Mouse (Mus musculus) limb, embryonic 14.5 days (tissue): ENCODE measurements around the gene Pex6. TPM values are rescaled to one million over a fixed set of nuclear protein-coding genes. Genes with fewer than 3 reads are reported as not detected.

Experiments
- ATAC-seq: fragments of 200-750 bp; cut with Nextera tagmentation; 2 replicates; pipeline ENCODE4 v1.8.0; 2017; ENCODE audit warnings: low read depth, moderate number of reproducible peaks, moderate TSS enrichment; ENCODE audit not compliant: low FRiP score
- DNase-seq: peaks from one replicate; pipeline ENCODE4 v3.0.0-alpha.2; 2015; ENCODE audit warnings: low spot score
- H3K27ac ChIP-seq: fragments of 300-500 bp; sonication (generic); replicated peaks from 2 replicates; pipeline ENCODE4 v1.5.1; 2014; ENCODE audit warnings: low read depth, mild to moderate bottlenecking, low read length, moderate library complexity, mixed read lengths
- H3K27me3 ChIP-seq: fragments of 300-500 bp; sonication (generic); 2 replicates; pipeline ENCODE4 v1.6.1; 2014; ENCODE audit warnings: low read length, mixed read lengths; ENCODE audit not compliant: control insufficient read depth, insufficient read depth
- H3K36me3 ChIP-seq: fragments of 300-500 bp; sonication (generic); 2 replicates; pipeline ENCODE4 v1.6.1; 2014; ENCODE audit warnings: mild to moderate bottlenecking, low read length, moderate library complexity, mixed read lengths; ENCODE audit not compliant: control insufficient read depth, insufficient read depth
- H3K4me1 ChIP-seq: fragments of 300-500 bp; sonication (generic); 2 replicates; pipeline ENCODE4 v1.6.1; 2014; ENCODE audit warnings: antibody characterized with exemption, low read length, mixed read lengths; ENCODE audit not compliant: control insufficient read depth, insufficient read depth
- H3K4me2 ChIP-seq: fragments of 300-500 bp; sonication (generic); replicated peaks from 2 replicates; pipeline ENCODE4 v1.6.1; 2014; ENCODE audit warnings: low read depth, mild to moderate bottlenecking, low read length, moderate library complexity; ENCODE audit not compliant: severe bottlenecking
- H3K4me3 ChIP-seq: fragments of 300-500 bp; sonication (generic); replicated peaks from 2 replicates; pipeline ENCODE4 v1.5.1; 2014; ENCODE audit warnings: low read length
- H3K9ac ChIP-seq: fragments of 300-500 bp; sonication (generic); 2 replicates; pipeline ENCODE4 v1.6.1; 2014; ENCODE audit warnings: mild to moderate bottlenecking, low read depth, low read length, moderate library complexity; ENCODE audit not compliant: severe bottlenecking
- H3K9me3 ChIP-seq: fragments of 300-500 bp; sonication (generic); 2 replicates; pipeline ENCODE4 v1.6.1; 2016; ENCODE audit warnings: low read length; ENCODE audit not compliant: control insufficient read depth
- POLR2A ChIP-seq: fragments of 200-500 bp; IDR thresholded peaks from 2 replicates; pipeline ENCODE4 v1.8.0; 2012; ENCODE audit warnings: inconsistent platforms, mild to moderate bottlenecking, moderate library complexity, borderline replicate concordance; ENCODE audit not compliant: insufficient read depth, insufficient read length; ENCODE audit errors: extremely low read depth
- WGBS: fragments of 180-500 bp; shearing (Covaris S2); extraction: QIAGEN DNeasy Blood & Tissue Kit; methylation state at CpG from one replicate; pipeline ENCODE4 v1.1.7; 2014; 5-methylcytosine and 5-hydroxymethylcytosine counted together
- polyA plus RNA-seq, 2 experiments: library from polyadenylated mRNA; depleted of rRNA in 1 of 2; stranded (reverse) in 1 of 2; unstranded in 1 of 2; fragments of >200 nt; fragmentation: Nextera tagmentation in 1 of 2; extraction: Ambion mirVana in 1 of 2; gene quantifications; 2 replicates each; pipeline versions ENCODE4 v1.2.1 to v1.2.3; 2012 to 2014

The Pex6 gene
- polyA plus RNA-seq, 2 experiments, result 24.2 to 56.4 TPM

DNA sequence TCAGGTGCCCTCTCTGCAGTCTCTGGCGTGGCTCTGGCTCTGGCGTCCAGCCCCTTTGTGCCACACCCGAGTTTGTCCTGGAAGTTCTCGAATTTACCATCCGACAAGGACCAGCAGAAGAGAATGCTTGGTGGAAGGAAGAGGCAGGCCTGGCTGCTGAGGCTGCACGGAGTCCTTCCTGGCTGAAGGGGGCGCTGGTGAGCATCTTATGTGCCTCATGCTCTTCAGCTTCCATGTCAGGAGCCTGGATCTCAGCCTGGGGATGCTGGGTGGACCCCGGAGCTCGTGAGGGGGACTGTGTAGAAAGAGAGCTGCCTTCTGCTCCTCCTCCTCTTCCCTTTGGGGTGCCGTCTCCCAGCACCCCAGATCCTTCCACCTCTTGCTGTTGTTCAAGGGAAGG is 24.9 kb downstream of the Pex6 start:
- no peak for DNase-seq

DNA sequence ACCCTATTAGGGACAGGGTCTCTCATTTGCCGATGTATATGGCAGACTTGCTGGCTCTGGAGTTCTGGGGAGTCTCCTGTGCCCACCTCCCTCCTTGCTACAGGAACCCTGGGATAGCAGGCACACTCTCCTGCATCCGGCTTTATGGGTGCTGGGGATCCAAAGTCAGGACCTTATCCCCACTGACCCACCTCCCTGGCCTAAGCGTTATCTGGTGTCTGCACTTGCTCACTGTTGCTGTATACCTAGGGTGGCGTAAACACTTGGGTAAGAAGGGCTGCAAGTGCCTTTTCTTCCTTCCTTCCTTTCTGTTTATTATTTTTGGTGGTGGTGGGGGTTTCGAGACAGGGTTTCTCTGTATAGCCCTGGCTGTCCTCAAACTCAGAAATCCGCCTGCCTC is 30.0 kb downstream of the Pex6 start:
- Histone ChIP-seq H3K4me1 (no peaks in the 10 kb centered on the region), H3K9ac (no peak overlapping the region), H3K4me3 (no peak overlapping the region), H3K27ac (no peak overlapping the region), H3K27me3 (no peaks in the 10 kb centered on the region), H3K4me2 (no peak overlapping the region), H3K9me3 (no peaks in the 10 kb centered on the region), H3K36me3 (peaks cover 34% of the 10 kb centered on the region)
- 92% methylated on average over 6 of the region's 6 CpGs for WGBS
- TF ChIP-seq POLR2A, result no peak
- DNase-seq, result no peak
- no peak for ATAC-seq

More for the DNA sequence above, 24.9 kb downstream of the Pex6 start:
- TF ChIP-seq POLR2A, result no peak
- H3K4me2 ChIP-seq, result no peak overlapping the region
- H3K27ac ChIP-seq, result no peak overlapping the region
- H3K27me3 ChIP-seq, result no peaks in the 10 kb centered on the region
- H3K4me1 ChIP-seq, result no peaks in the 10 kb centered on the region
- no peak overlapping the region for H3K9ac ChIP-seq
- ATAC-seq, result 0 out of 2 replicates have a peak, but pooled peaks have one; percentile 19
- H3K4me3 ChIP-seq, result no peak overlapping the region
- H3K36me3 ChIP-seq, result peaks cover 20% of the 10 kb centered on the region
- 59% methylated on average over 10 of the region's 10 CpGs for WGBS
- H3K9me3 ChIP-seq, result no peaks in the 10 kb centered on the region

DNA sequence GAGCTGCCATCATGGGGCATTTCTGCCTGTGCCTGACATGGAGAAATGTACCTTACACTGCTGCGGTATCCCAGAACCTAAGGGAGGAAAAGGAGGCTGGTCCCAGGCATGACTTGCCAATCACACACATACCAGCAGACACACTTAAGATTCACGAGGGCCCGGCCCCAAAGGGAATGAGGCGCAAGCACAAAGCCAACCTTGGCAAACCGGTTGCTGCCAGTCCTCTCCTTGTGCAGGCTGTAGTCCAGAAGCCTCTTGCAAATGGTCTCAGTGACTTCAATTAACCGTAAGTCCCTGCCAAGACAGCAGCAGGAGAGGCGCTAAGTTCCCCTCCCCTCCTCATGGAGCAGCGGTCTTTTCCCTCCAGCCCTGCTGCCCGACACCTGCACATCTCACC is 31.7 kb downstream of the Pex6 start:
- Histone ChIP-seq H3K4me1 (no peaks in the 10 kb centered on the region), H3K27me3 (no peaks in the 10 kb centered on the region), H3K4me3 (no peak overlapping the region), H3K36me3 (peaks cover 31% of the 10 kb centered on the region), H3K27ac (no peak overlapping the region), H3K4me2 (no peak overlapping the region), H3K9ac (no peak overlapping the region), H3K9me3 (no peaks in the 10 kb centered on the region)
- ATAC-seq (no peak), DNase-seq (no peak)
- no peak for TF ChIP-seq POLR2A
- WGBS, result 84% methylated on average over 9 of the region's 9 CpGs

DNA sequence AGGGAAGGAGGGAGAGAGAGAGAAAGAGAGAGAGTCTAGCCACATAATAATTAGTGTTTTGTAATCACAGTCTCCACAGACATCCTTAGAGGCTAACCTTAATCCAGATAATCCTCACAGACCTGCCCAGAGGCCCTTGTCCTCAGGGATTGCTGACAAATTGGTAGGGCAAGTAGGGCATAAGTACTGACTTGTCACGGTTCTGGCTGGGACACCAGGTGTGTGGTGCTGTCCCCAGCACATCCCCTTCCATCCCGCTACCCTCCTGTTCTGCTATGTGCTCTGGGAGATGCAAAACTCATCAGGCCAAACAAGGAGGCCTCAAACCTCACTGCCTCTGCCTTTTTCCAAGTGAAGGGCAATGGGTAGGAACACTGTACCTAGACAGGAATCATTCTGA is 34.2 kb downstream of the Pex6 start:
- 79% methylated on average over 2 of the region's 2 CpGs for WGBS
- Histone ChIP-seq H3K27me3 (no peaks in the 10 kb centered on the region), H3K27ac (no peak overlapping the region), H3K9me3 (no peaks in the 10 kb centered on the region), H3K4me2 (no peak overlapping the region), H3K36me3 (peaks cover 31% of the 10 kb centered on the region), H3K4me3 (no peak overlapping the region), H3K4me1 (0 out of 2 replicates have a peak, but pooled peaks cover under 1% of the 10 kb centered on the region), H3K9ac (no peak overlapping the region)
- no peak for DNase-seq
- no peak for ATAC-seq
- no peak for TF ChIP-seq POLR2A

DNA sequence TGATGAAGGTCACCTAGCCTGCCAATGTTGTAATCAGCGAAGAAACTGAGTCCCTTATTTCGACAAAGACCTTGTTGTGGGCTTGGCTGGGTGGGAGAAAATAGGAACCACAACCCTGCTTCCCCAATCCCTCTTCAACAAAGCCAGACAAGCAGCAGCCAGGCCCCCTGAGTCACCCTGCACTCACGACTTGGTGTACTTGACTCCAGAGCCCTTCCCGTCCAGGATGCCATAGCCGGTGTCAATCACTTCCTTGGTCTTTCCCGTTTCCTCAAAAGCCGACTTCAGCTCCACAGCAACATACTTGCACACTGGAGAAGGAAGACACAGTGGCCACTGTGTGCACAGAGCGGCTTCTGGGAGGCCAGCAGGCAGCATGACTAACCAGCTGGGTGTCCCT is 36.0 kb downstream of the Pex6 start:
- Histone ChIP-seq H3K9me3 (no peaks in the 10 kb centered on the region), H3K4me3 (no peak overlapping the region), H3K36me3 (peaks cover 31% of the 10 kb centered on the region), H3K9ac (no peak overlapping the region), H3K4me2 (no peak overlapping the region), H3K27me3 (no peaks in the 10 kb centered on the region), H3K4me1 (peaks cover 7% of the 10 kb centered on the region; the same call in 1 of the 2 replicates), H3K27ac (no peak overlapping the region)
- no peak for TF ChIP-seq POLR2A
- ATAC-seq (no peak), DNase-seq (no peak)
- WGBS, result 83% methylated on average over 8 of the region's 8 CpGs

DNA sequence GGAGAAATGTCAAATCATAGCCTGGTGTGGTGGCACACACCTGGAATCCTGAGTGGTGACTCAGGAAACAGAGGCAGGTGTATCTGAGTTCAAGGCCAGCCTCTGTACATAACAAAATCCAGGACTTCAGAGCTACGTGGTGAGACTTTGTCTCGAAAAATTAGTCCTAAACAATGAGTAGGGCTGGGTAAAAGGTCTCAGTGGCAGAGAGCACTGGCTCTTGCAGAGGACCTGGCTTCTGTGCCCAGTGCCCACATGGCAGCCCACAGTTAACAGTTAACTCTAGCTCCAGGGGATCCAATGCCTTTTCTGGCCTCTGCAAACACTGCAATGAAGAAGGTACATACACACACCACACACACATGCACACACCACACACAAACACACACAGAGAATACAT is 36.5 kb downstream of the Pex6 start:
- WGBS, result 96% methylated on average over 2 of the region's 2 CpGs
- H3K4me3 ChIP-seq, result no peak overlapping the region
- no peak overlapping the region for H3K4me2 ChIP-seq
- TF ChIP-seq POLR2A, result no peak
- no peaks in the 10 kb centered on the region for H3K9me3 ChIP-seq
- peaks cover 7% of the 10 kb centered on the region; the same call in 1 of the 2 replicates for H3K4me1 ChIP-seq
- no peak overlapping the region for H3K27ac ChIP-seq
- H3K9ac ChIP-seq, result no peak overlapping the region
- ATAC-seq (no peak), DNase-seq (no peak)
- H3K27me3 ChIP-seq, result no peaks in the 10 kb centered on the region
- H3K36me3 ChIP-seq, result peaks cover 27% of the 10 kb centered on the region
